Mouse (Mus musculus) gastrocnemius, adult 2 months (tissue): Measurements from ENCODE around the gene Phkg1. TPM values are rescaled to one million over a fixed set of nuclear protein-coding genes. Genes with fewer than 3 reads are reported as not detected.

ENCODE experiments used
- DNase-seq: peaks from one replicate; pipeline ENCODE4 v3.0.0; 2022
- H3K27ac ChIP-seq: fragments of 200-600 bp; 2 replicates; pipeline ENCODE4 v1.8.1; 2022; ENCODE audit warnings: mild to moderate bottlenecking
- H3K4me3 ChIP-seq: fragments of 200-600 bp; 2 replicates; pipeline ENCODE4 v1.8.1; 2022; ENCODE audit warnings: mild to moderate bottlenecking, moderate library complexity
- CTCF ChIP-seq: fragments of 200-600 bp; IDR thresholded peaks from 2 replicates; pipeline ENCODE4 v1.8.1; 2022; ENCODE audit warnings: antibody characterized with exemption, mild to moderate bottlenecking, moderate library complexity
- intact Hi-C: fragments of 180-260 bp; cut with DNase I; formaldehyde crosslinking; loops from one replicate; pipeline ENCODE4 v1.15.1; 2025
- total RNA-seq, 2 experiments: library from RNA; stranded (reverse); gene quantifications; 2 replicates each; pipeline ENCODE4 v1.2.3; 2021

Gene Phkg1
- total RNA-seq, 2 experiments from 2014 or later, result 314 to 437 TPM

GRCm38 (mm10) chr5:129855163-129855562 lies 43.2 kb downstream of the Phkg1 start:
- intact Hi-C loops, result no loop called here
- H3K4me3 ChIP-seq, result no peak overlapping the region

GRCm38 (mm10) chr5:129847558-129847820 lies 50.9 kb downstream of the Phkg1 start:
- TF ChIP-seq CTCF, result no peak
- Histone ChIP-seq H3K27ac (peak overlapping the region; percentile 92), H3K4me3 (peak overlapping the region; percentile 78)
- intact Hi-C loops, result no loop called here
- DNase-seq, result no peak

More at GRCm38 (mm10) chr5:129855163-129855562, 43.2 kb downstream of the Phkg1 start:
- no peak overlapping the region for H3K27ac ChIP-seq
- no peak for DNase-seq
- TF ChIP-seq CTCF, result peak; percentile 31; the same call in 1 of the 2 replicates

DNA sequence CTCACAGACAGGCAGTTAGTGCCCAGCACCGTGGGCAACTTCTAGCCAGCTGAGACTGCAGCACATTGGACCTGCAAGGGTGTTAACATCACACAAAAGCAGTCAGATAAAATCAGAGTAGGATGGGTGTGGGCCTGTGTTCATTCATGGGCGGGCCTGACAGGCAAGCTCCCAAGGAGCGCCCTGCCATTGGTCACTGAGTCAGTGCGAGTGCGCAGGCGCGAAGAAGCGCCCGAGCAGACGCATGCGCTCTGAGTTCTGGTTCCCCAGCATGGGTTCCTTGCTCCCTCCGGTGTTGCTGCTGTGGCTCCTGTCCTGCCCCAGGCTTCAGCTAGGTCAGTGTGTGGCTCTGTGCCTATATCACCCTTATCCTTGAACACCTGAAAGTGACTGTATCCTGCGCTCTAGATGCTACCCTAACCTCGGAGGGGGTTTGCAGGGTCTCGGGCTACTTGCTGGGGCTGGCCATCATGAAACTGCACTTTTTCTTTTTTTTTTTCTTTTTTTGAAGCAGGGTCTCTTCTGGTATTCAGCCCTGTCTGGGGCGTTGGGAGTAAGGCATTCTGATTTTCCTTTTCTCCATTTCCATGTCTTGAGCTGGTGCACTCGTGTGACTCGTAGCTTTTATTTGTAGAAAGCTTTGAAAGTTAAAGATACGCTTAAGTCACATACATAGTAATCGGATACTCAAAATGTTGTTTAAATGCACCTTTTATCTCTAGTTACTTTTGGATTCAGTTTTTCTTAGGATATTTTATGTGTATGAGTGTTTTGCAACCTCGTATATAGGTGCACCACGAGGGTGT lies 51.4 kb downstream of the Phkg1 start, which contains the start of gene Sumf2:
TSS of gene Sumf2 (plus strand) at position 235 of the 806 bp plus-strand sequence.
- TF ChIP-seq CTCF, result 0 out of 2 replicates have a peak, but pooled peaks have one; percentile 6
- Histone ChIP-seq H3K27ac (peak within 1 kb of the TSS; percentile 92), H3K4me3 (peak within 1 kb of the TSS; percentile 78)
- DNase-seq, result peak; percentile 97
- intact Hi-C loops, result no loop called here

- DNase-seq, result no peak
- H3K27ac ChIP-seq, result no peak overlapping the region
- intact Hi-C loops, result no loop called here
- H3K4me3 ChIP-seq, result no peak overlapping the region
- no peak for TF ChIP-seq CTCF
Observed at GRCm38 (mm10) chr5:129844848-129845247, 53.5 kb downstream of the Phkg1 start.

Other genes with a start within 250 kb of the Phkg1 start
- 1 to 10 TPM; 1.8 to 2.4 TPM for gene Zfp11, start 228.4 kb downstream of the Phkg1 start, total RNA-seq
- gene Sept14, start 190.0 kb downstream of the Phkg1 start, total RNA-seq, result not detected
- 10 to 100 TPM; 57.6 to 63.1 TPM for gene Mrps17, start 183.1 kb downstream of the Phkg1 start, total RNA-seq
- gene Nipsnap2, start 173.5 kb downstream of the Phkg1 start, total RNA-seq, result 100 to 1,000 TPM; 500 to 681 TPM
- 10 to 100 TPM; 13.0 to 15.4 TPM for gene Psph, start 111.1 kb downstream of the Phkg1 start, total RNA-seq
- gene Sumf2, start 51.6 kb downstream of the Phkg1 start, total RNA-seq, result 10 to 100 TPM in 1 of 2 experiments, 1 to 10 TPM in 1; 6.5 to 11.0 TPM
- 100 to 1,000 TPM; 604 to 698 TPM for gene Chchd2, start 11.1 kb downstream of the Phkg1 start, total RNA-seq
- gene Zbed5, start 2.8 kb downstream of the Phkg1 start, total RNA-seq, result under 1 TPM; 0.20 to 0.45 TPM
- not detected for gene Nupr1l, start 10.0 kb upstream of the Phkg1 start, total RNA-seq
- gene Vkorc1l1, start 43.4 kb upstream of the Phkg1 start, total RNA-seq, result 10 to 100 TPM; 21.4 to 22.9 TPM
- 1 to 10 TPM; 5.6 to 8.3 TPM for gene Gusb, start 104.5 kb upstream of the Phkg1 start, total RNA-seq
- 10 to 100 TPM in 1 of 2 experiments, 1 to 10 TPM in 1; 9.3 to 13.2 TPM for gene Asl, start 130.7 kb upstream of the Phkg1 start, total RNA-seq
- gene Crcp, start 130.7 kb upstream of the Phkg1 start, total RNA-seq, result 10 to 100 TPM; 18.7 to 19.3 TPM
- 1 to 10 TPM; 3.7 to 5.4 TPM for gene Tpst1, start 174.8 kb upstream of the Phkg1 start, total RNA-seq
- gene Kctd7, start 246.3 kb upstream of the Phkg1 start, total RNA-seq, result 1 to 10 TPM; 2.4 to 2.9 TPM